Mouse (Mus musculus) lung, postnatal 36 days (tissue): ENCODE data around the gene Casz1.

Experiments
- DNase-seq: peaks from one replicate; pipeline ENCODE4 v3.0.0; 2022; ENCODE audit warnings: mixed read lengths

Casz1 gene

GRCm38 (mm10) chr4:148803636-148804035, 593 bp upstream of the Casz1 start:
- DNase-seq: no peak

GRCm38 (mm10) chr4:148804780-148805160, 541 bp downstream of the Casz1 start:
- no peak for DNase-seq

- peak; percentile 26 for DNase-seq
Measured at GRCm38 (mm10) chr4:148805161-148805810, 1.1 kb downstream of the Casz1 start.

- DNase-seq: peak; percentile 32
Measured at GRCm38 (mm10) chr4:148805811-148806747, 1.9 kb downstream of the Casz1 start.

- DNase-seq: peak; percentile 67
Measured at GRCm38 (mm10) chr4:148806836-148807235, 2.6 kb downstream of the Casz1 start.

- DNase-seq: no peak
Measured at GRCm38 (mm10) chr4:148807397-148807796, 3.2 kb downstream of the Casz1 start.

GRCm38 (mm10) chr4:148808839-148809238, 4.6 kb downstream of the Casz1 start:
- no peak for DNase-seq

- DNase-seq: no peak
Measured at GRCm38 (mm10) chr4:148810706-148811105, 6.5 kb downstream of the Casz1 start.

GRCm38 (mm10) chr4:148811940-148812339, 7.7 kb downstream of the Casz1 start:
- peak; percentile 64 for DNase-seq

GRCm38 (mm10) chr4:148813247-148813646, 9.0 kb downstream of the Casz1 start:
- no peak for DNase-seq

- no peak for DNase-seq
Measured at GRCm38 (mm10) chr4:148816556-148816955, 12.3 kb downstream of the Casz1 start.

- no peak for DNase-seq
Measured at GRCm38 (mm10) chr4:148818161-148818560, 13.9 kb downstream of the Casz1 start.

GRCm38 (mm10) chr4:148820171-148820570, 15.9 kb downstream of the Casz1 start:
- DNase-seq: peak; percentile 59

- DNase-seq: no peak
Measured at GRCm38 (mm10) chr4:148823281-148823680, 19.1 kb downstream of the Casz1 start.

- peak; percentile 67 for DNase-seq
Measured at GRCm38 (mm10) chr4:148830350-148830749, 26.1 kb downstream of the Casz1 start.

GRCm38 (mm10) chr4:148833245-148833990, 29.2 kb downstream of the Casz1 start:
- DNase-seq: peak; percentile 86

GRCm38 (mm10) chr4:148836391-148836790, 32.2 kb downstream of the Casz1 start:
- DNase-seq: no peak

GRCm38 (mm10) chr4:148837046-148837445, 32.8 kb downstream of the Casz1 start:
- DNase-seq: peak; percentile 76

GRCm38 (mm10) chr4:148837644-148838043, 33.4 kb downstream of the Casz1 start:
- no peak for DNase-seq

GRCm38 (mm10) chr4:148842302-148842701, 38.1 kb downstream of the Casz1 start:
- no peak for DNase-seq

- no peak for DNase-seq
Measured at GRCm38 (mm10) chr4:148844921-148845320, 40.7 kb downstream of the Casz1 start.

GRCm38 (mm10) chr4:148846203-148846602, 42.0 kb downstream of the Casz1 start:
- DNase-seq: peak; percentile 92

- DNase-seq: no peak
Measured at GRCm38 (mm10) chr4:148846724-148847123, 42.5 kb downstream of the Casz1 start.
